Mouse (Mus musculus): ENCODE measurements around the gene Padi3. TPM values are rescaled to one million over a fixed set of nuclear protein-coding genes. Genes with fewer than 3 reads are reported as not detected.
A peak's percentile ranks its signal among the peaks of the same experiment; 100 is the strongest.

Padi3 gene
- total RNA-seq, 2 experiments from 2014 or later, result not detected

GRCm38 (mm10) chr4:140821988-140822387 lies 11.5 kb upstream of the Padi3 start:
- peak; percentile 57 to 60 for DNase-seq (ENCODE audit: low spot score in 2 of 2)
- intact Hi-C loops (cut with DNase I), result loop anchor here (1.0 kb wide), 2 partner anchors 80 to 135 kb away; no protein-coding TSS in a partner anchor

DNA sequence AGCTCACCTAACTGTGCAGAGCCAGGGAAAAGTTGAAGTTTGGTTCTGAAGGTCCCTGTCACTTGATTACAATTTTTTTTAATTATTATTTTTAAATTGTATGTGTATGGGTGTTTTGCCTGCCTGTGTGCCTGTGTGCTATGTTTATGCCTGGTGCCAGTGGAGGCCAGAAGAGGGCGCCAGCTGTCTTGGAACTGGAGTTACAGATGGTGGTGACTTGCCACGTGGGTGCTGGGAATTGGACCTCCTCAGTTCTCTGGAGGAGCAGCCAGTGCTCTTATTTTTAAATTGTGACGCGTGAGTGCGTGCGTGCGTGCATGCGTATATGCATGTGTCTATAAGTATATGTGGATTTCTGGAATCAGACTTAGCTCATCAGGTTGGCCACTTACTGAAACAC lies 7.0 kb upstream of the Padi3 start:
- DNase-seq (ENCODE audit: low spot score in 2 of 2), result no peak
- intact Hi-C loops (cut with DNase I), result no loop called here

- no peak for DNase-seq (ENCODE audit: low spot score in 2 of 2)
- intact Hi-C loops (cut with DNase I), result no loop called here
Measured at GRCm38 (mm10) chr4:140815996-140816917, 5.8 kb upstream of the Padi3 start.

DNA sequence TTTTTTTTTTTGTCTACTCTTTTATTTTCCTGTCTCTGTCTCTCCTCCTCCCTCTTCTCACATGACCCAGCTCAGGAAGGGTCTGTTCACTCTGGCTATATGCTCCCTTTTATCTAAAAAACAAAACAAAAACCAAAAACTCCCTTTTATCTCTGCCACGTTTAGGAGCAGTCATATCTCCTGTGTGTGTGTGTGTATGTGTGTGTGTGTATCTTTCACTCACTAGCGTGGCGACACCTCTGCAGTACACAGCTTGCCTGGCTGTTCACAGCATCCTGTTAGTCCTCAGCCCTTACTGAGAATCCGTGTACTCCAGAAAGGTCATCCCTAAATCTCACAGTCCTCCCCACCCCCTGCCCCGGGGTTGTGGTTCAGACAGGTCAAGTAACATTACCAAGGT lies 5.0 kb upstream of the Padi3 start:
- intact Hi-C loops (cut with DNase I), result no loop called here
- no peak for DNase-seq (ENCODE audit: low spot score in 2 of 2)

GRCm38 (mm10) chr4:140814241-140815225 lies 4.1 kb upstream of the Padi3 start:
- peak in 1 of 2 experiments; percentile 16 for DNase-seq (ENCODE audit: low spot score in 2 of 2)
- intact Hi-C loops (cut with DNase I), result no loop called here

GRCm38 (mm10) chr4:140813358-140814185 lies 3.1 kb upstream of the Padi3 start:
- no peak for DNase-seq (ENCODE audit: low spot score in 2 of 2)
- intact Hi-C loops (cut with DNase I), result no loop called here

- intact Hi-C loops (cut with DNase I), result no loop called here
- no peak for DNase-seq (ENCODE audit: low spot score in 2 of 2)
Measured at GRCm38 (mm10) chr4:140812609-140813008, 2.2 kb upstream of the Padi3 start.

- intact Hi-C loops (cut with DNase I), result no loop called here
- no peak for DNase-seq (ENCODE audit: low spot score in 2 of 2)
Measured at GRCm38 (mm10) chr4:140812191-140812590, 1.7 kb upstream of the Padi3 start.

DNA sequence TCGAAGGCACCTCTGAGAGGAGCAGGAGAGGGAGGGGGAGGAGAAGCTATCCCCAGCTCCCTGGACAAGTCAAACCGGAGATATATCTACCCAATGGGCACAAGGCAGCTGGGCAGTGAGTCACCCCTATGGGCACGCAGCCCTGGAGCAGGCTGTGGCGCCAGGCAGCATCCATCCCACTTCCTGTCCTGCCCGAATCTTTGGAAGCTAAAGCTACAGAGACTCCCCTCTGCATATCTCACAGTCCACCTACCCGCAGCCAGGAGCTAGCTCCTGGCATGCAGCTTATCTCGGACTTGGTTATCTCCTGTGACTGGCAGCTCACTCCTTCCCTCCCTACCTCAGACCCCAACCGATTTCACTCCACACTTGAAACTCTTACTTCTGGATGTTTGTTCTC lies 1.3 kb downstream of the Padi3 start:
- DNase-seq (ENCODE audit: low spot score in 2 of 2), result peak in 1 of 2 experiments; percentile 32
- intact Hi-C loops (cut with DNase I), result no loop called here

GRCm38 (mm10) chr4:140804601-140805000 lies 5.8 kb downstream of the Padi3 start:
- DNase-seq (ENCODE audit: low spot score in 2 of 2), result no peak
- intact Hi-C loops (cut with DNase I), result no loop called here

- intact Hi-C loops (cut with DNase I), result no loop called here
- DNase-seq (ENCODE audit: low spot score in 2 of 2), result no peak
Measured at GRCm38 (mm10) chr4:140801364-140801763, 9.1 kb downstream of the Padi3 start.

- DNase-seq (ENCODE audit: low spot score in 2 of 2), result no peak
- intact Hi-C loops (cut with DNase I), result no loop called here
Measured at GRCm38 (mm10) chr4:140796786-140797185, 13.7 kb downstream of the Padi3 start.

GRCm38 (mm10) chr4:140794678-140795077 lies 15.8 kb downstream of the Padi3 start:
- intact Hi-C loops (cut with DNase I), result no loop called here
- no peak for DNase-seq (ENCODE audit: low spot score in 2 of 2)

GRCm38 (mm10) chr4:140793795-140794194 lies 16.7 kb downstream of the Padi3 start:
- no peak for DNase-seq (ENCODE audit: low spot score in 2 of 2)
- intact Hi-C loops (cut with DNase I), result no loop called here

DNA sequence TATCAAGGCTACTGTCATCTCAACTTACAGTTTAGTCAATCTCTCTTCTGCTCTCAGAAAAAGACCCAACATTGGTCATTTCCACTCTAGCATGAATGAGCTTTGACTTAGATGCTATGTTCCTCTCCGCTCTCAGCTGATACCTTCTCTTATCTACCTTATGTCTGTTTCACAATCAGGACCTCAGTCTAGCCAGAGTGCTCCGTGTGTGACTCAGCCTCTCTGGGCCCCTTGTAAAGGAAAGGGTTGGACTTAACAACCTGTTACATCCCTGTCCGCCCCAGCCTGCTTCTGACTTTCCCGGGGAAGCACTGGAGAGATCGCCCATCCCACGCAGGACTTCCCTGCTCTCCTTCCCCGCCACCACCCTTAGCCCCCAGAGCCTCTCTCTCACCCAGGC lies 17.9 kb downstream of the Padi3 start:
- DNase-seq (ENCODE audit: low spot score in 2 of 2), result no peak
- intact Hi-C loops (cut with DNase I), result no loop called here

DNA sequence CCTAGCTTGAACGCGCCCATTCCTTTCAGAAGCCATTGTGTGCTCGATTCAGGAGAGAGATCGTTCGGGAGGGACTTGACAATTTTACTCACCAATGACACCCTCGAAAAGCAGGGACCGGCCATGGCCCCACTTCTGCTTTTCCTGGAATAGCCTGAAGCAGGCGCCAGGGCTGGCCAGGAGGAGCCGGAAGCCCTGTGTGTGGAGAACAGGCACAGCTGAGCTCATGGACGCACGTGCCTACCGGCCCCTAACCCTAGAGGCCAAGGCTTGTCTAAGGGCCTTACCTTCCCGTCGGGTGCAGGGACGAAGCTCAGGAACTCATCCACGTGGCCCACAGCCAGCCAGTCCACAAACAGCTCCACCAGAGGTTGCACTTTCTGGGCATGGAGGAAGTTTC lies 19.4 kb downstream of the Padi3 start:
- intact Hi-C loops (cut with DNase I), result no loop called here
- DNase-seq (ENCODE audit: low spot score in 2 of 2), result no peak

GRCm38 (mm10) chr4:140789983-140790382 lies 20.5 kb downstream of the Padi3 start:
- intact Hi-C loops (cut with DNase I), result no loop called here

GRCm38 (mm10) chr4:140788983-140789382 lies 21.5 kb downstream of the Padi3 start:
- DNase-seq (ENCODE audit: low spot score in 2 of 2), result peak; percentile 9 to 28
- intact Hi-C loops (cut with DNase I), result no loop called here

More at GRCm38 (mm10) chr4:140789983-140790382, 20.5 kb downstream of the Padi3 start:
- DNase-seq (ENCODE audit: low spot score in 2 of 2), result no peak

GRCm38 (mm10) chr4:140788264-140788663 lies 22.2 kb downstream of the Padi3 start:
- intact Hi-C loops (cut with DNase I), result no loop called here
- DNase-seq (ENCODE audit: low spot score in 2 of 2), result no peak

All from left cerebral cortex, postnatal 25 days (tissue).